Mouse (Mus musculus) neural tube, embryonic 12.5 days (tissue): ENCODE data around the gene Mrpl54. TPM values are rescaled to one million over a fixed set of nuclear protein-coding genes. Genes with fewer than 3 reads are reported as not detected.

ENCODE experiments used
- ATAC-seq: fragments of 200-750 bp; cut with Nextera tagmentation; 2 replicates; pipeline ENCODE4 v1.8.0; 2017; ENCODE audit warnings: low read depth, mild to moderate bottlenecking, moderate TSS enrichment, moderate library complexity; ENCODE audit not compliant: low FRiP score
- H3K27ac ChIP-seq: fragments of 300-500 bp; sonication (generic); 2 replicates; pipeline ENCODE4 v1.5.1; 2016
- H3K27me3 ChIP-seq: fragments of 300-500 bp; sonication (generic); replicated peaks from 2 replicates; pipeline ENCODE4 v1.6.1; 2016; ENCODE audit warnings: mild to moderate bottlenecking
- H3K36me3 ChIP-seq: fragments of 300-500 bp; sonication (generic); 2 replicates; pipeline ENCODE4 v1.6.1; 2016; ENCODE audit warnings: mild to moderate bottlenecking
- H3K4me1 ChIP-seq: fragments of 300-500 bp; sonication (generic); 2 replicates; pipeline ENCODE4 v1.6.1; 2016
- H3K4me2 ChIP-seq: fragments of 300-500 bp; sonication (generic); replicated peaks from 2 replicates; pipeline ENCODE4 v1.6.1; 2016; ENCODE audit warnings: mild to moderate bottlenecking
- H3K4me3 ChIP-seq: fragments of 300-500 bp; sonication (generic); 2 replicates; pipeline ENCODE4 v1.5.1; 2016
- H3K9ac ChIP-seq: fragments of 300-500 bp; sonication (generic); 2 replicates; pipeline ENCODE4 v1.6.1; 2016; ENCODE audit warnings: mild to moderate bottlenecking
- H3K9me3 ChIP-seq: fragments of 300-500 bp; sonication (generic); 2 replicates; pipeline ENCODE4 v1.6.1; 2016; ENCODE audit warnings: mild to moderate bottlenecking
- WGBS: fragments of 180-500 bp; shearing (Covaris S2); methylation state at CpG from one replicate; pipeline ENCODE4 v1.1.7; 2016; 5-methylcytosine and 5-hydroxymethylcytosine counted together
- polyA plus RNA-seq: library from polyadenylated mRNA; unstranded; fragments of >200 nt; fragmentation: Nextera tagmentation; extraction: Ambion mirVana; gene quantifications from 2 replicates; pipeline ENCODE4 v1.2.1, GENCODE M21; 2016

Gene Mrpl54
- polyA plus RNA-seq = 157 and 176 TPM in 2 replicates

- Histone ChIP-seq H3K27ac (no peak within 1 kb of the TSS), H3K4me1 (peaks cover 17% of the 10 kb centered on the region), H3K36me3 (peaks cover 48% of the 10 kb centered on the region), H3K27me3 (no peaks in the 10 kb centered on the region), H3K9me3 (no peaks in the 10 kb centered on the region), H3K9ac (peak within 1 kb of the TSS; percentile 66; the same call in 1 of the 2 replicates), H3K4me3 (peak within 1 kb of the TSS; percentile 62), H3K4me2 (peak within 1 kb of the TSS; percentile 85)
- ATAC-seq = peak; percentile 92
- under 1% methylated on average over 48 of the region's 48 CpGs for WGBS
Measured at GRCm38 (mm10) chr10:81266211-81267105, at the start of gene Mrpl54, which contains the start of gene Apba3. Gene Mrpl54, minus strand, starts transcription at chr10:81266934. Gene Apba3, plus strand, starts transcription at chr10:81266960.

GRCm38 (mm10) chr10:81315587-81315986, 48.9 kb upstream of the Mrpl54 start:
- H3K9me3 ChIP-seq = no peaks in the 10 kb centered on the region
- no peak overlapping the region for H3K4me3 ChIP-seq
- no peak overlapping the region for H3K9ac ChIP-seq
- H3K4me2 ChIP-seq = no peak overlapping the region
- no peaks in the 10 kb centered on the region for H3K27me3 ChIP-seq
- H3K4me1 ChIP-seq = peaks cover 25% of the 10 kb centered on the region
- WGBS = 95% methylated on average over 16 of the region's 16 CpGs
- ATAC-seq = no peak
- no peak overlapping the region for H3K27ac ChIP-seq
- H3K36me3 ChIP-seq = peaks cover 76% of the 10 kb centered on the region

GRCm38 (mm10) chr10:81314201-81314600, 47.5 kb upstream of the Mrpl54 start:
- no peak overlapping the region for H3K4me3 ChIP-seq
- no peaks in the 10 kb centered on the region for H3K9me3 ChIP-seq
- peaks cover 16% of the 10 kb centered on the region for H3K4me1 ChIP-seq
- no peak overlapping the region for H3K9ac ChIP-seq
- no peaks in the 10 kb centered on the region for H3K27me3 ChIP-seq
- WGBS = 79% methylated on average over 7 of the region's 7 CpGs
- no peak overlapping the region for H3K4me2 ChIP-seq
- ATAC-seq = no peak
- H3K27ac ChIP-seq = no peak overlapping the region
- peaks cover 90% of the 10 kb centered on the region for H3K36me3 ChIP-seq

- peaks cover 93% of the 10 kb centered on the region for H3K36me3 ChIP-seq
- no peak for ATAC-seq
- 96% methylated on average over 13 of the region's 13 CpGs for WGBS
Measured at GRCm38 (mm10) chr10:81313581-81313980, 46.8 kb upstream of the Mrpl54 start.

GRCm38 (mm10) chr10:81309571-81309970, 42.8 kb upstream of the Mrpl54 start:
- no peaks in the 10 kb centered on the region for H3K9me3 ChIP-seq
- ATAC-seq = no peak
- H3K27me3 ChIP-seq = no peaks in the 10 kb centered on the region
- no peak overlapping the region for H3K9ac ChIP-seq
- H3K4me3 ChIP-seq = no peak overlapping the region
- H3K27ac ChIP-seq = no peak overlapping the region
- H3K4me2 ChIP-seq = no peak overlapping the region
- WGBS = 91% methylated on average over 5 of the region's 5 CpGs
- H3K36me3 ChIP-seq = peaks cover 95% of the 10 kb centered on the region
- H3K4me1 ChIP-seq = peaks cover 6% of the 10 kb centered on the region; the same call in 1 of the 2 replicates

More at GRCm38 (mm10) chr10:81313581-81313980, 46.8 kb upstream of the Mrpl54 start:
- Histone ChIP-seq H3K9ac (no peak overlapping the region), H3K27ac (no peak overlapping the region), H3K4me2 (no peak overlapping the region), H3K4me3 (no peak overlapping the region), H3K27me3 (no peaks in the 10 kb centered on the region), H3K9me3 (no peaks in the 10 kb centered on the region), H3K4me1 (peaks cover 10% of the 10 kb centered on the region)

- peaks cover 25% of the 10 kb centered on the region for H3K4me1 ChIP-seq
- H3K9me3 ChIP-seq = no peaks in the 10 kb centered on the region
- H3K27me3 ChIP-seq = no peaks in the 10 kb centered on the region
- H3K27ac ChIP-seq = no peak overlapping the region
- ATAC-seq = no peak
- peaks cover 70% of the 10 kb centered on the region for H3K36me3 ChIP-seq
- no peak overlapping the region for H3K4me3 ChIP-seq
- no peak overlapping the region for H3K9ac ChIP-seq
- 94% methylated on average over 21 of the region's 21 CpGs for WGBS
- H3K4me2 ChIP-seq = no peak overlapping the region
Measured at GRCm38 (mm10) chr10:81306837-81307682, 40.3 kb upstream of the Mrpl54 start.

GRCm38 (mm10) chr10:81306173-81306668, 39.5 kb upstream of the Mrpl54 start:
- peaks cover 62% of the 10 kb centered on the region for H3K36me3 ChIP-seq
- ATAC-seq = no peak

GRCm38 (mm10) chr10:81305663-81306062, 38.9 kb upstream of the Mrpl54 start:
- Histone ChIP-seq H3K9me3 (no peaks in the 10 kb centered on the region), H3K9ac (no peak overlapping the region), H3K27ac (no peak overlapping the region), H3K4me3 (no peak overlapping the region), H3K4me2 (no peak overlapping the region), H3K4me1 (peaks cover 35% of the 10 kb centered on the region), H3K27me3 (no peaks in the 10 kb centered on the region), H3K36me3 (peaks cover 56% of the 10 kb centered on the region)
- ATAC-seq = no peak
- WGBS = 95% methylated on average over 14 of the region's 14 CpGs

More at GRCm38 (mm10) chr10:81306173-81306668, 39.5 kb upstream of the Mrpl54 start:
- H3K4me2 ChIP-seq = no peak overlapping the region
- H3K9me3 ChIP-seq = no peaks in the 10 kb centered on the region
- no peak overlapping the region for H3K9ac ChIP-seq
- peaks cover 29% of the 10 kb centered on the region for H3K4me1 ChIP-seq
- H3K4me3 ChIP-seq = no peak overlapping the region
- no peak overlapping the region for H3K27ac ChIP-seq
- 96% methylated on average over 12 of the region's 12 CpGs for WGBS
- no peaks in the 10 kb centered on the region for H3K27me3 ChIP-seq

GRCm38 (mm10) chr10:81304597-81305238, 38.0 kb upstream of the Mrpl54 start:
- Histone ChIP-seq H3K9me3 (no peaks in the 10 kb centered on the region), H3K4me2 (no peak overlapping the region), H3K36me3 (peaks cover 47% of the 10 kb centered on the region), H3K4me3 (no peak overlapping the region), H3K4me1 (peaks cover 38% of the 10 kb centered on the region), H3K9ac (no peak overlapping the region), H3K27me3 (no peaks in the 10 kb centered on the region), H3K27ac (no peak overlapping the region)
- ATAC-seq = no peak
- WGBS = 26% methylated on average over 8 of the region's 9 CpGs

- ATAC-seq = no peak
- H3K27ac ChIP-seq = no peak overlapping the region
- no peak overlapping the region for H3K4me3 ChIP-seq
- no peak overlapping the region for H3K4me2 ChIP-seq
- H3K9me3 ChIP-seq = no peaks in the 10 kb centered on the region
- peaks cover 37% of the 10 kb centered on the region for H3K36me3 ChIP-seq
- no peak overlapping the region for H3K9ac ChIP-seq
- peaks cover 38% of the 10 kb centered on the region for H3K4me1 ChIP-seq
- WGBS = 83% methylated on average over 7 of the region's 7 CpGs
- no peaks in the 10 kb centered on the region for H3K27me3 ChIP-seq
Measured at GRCm38 (mm10) chr10:81303761-81304160, 37.0 kb upstream of the Mrpl54 start.

- no peak overlapping the region for H3K9ac ChIP-seq
- H3K27me3 ChIP-seq = no peaks in the 10 kb centered on the region
- H3K27ac ChIP-seq = no peak overlapping the region
- ATAC-seq = no peak
- H3K9me3 ChIP-seq = no peaks in the 10 kb centered on the region
- peaks cover 38% of the 10 kb centered on the region for H3K4me1 ChIP-seq
- 80% methylated on average over 10 of the region's 10 CpGs for WGBS
- H3K4me3 ChIP-seq = no peak overlapping the region
- H3K36me3 ChIP-seq = peaks cover 32% of the 10 kb centered on the region
- H3K4me2 ChIP-seq = no peak overlapping the region
Measured at GRCm38 (mm10) chr10:81303258-81303657, 36.5 kb upstream of the Mrpl54 start.
